15 mouse cellular contexts compared by ENCODE assay signal in genomic region chr14:23430006-23430405, GRCm38 (mm10).
DNase-seq lines count a peak whose midpoint lies in the region; ATAC-seq and TF ChIP-seq lines count a peak whose summit lies in the region.
"Had no signal": no experiment of that assay in that cellular context is flagged by ENCODE, and none has a peak within 500 bp of the region (broad histone marks: within the 10 kb centered on the region; RNA-seq: fewer than 3 reads in every experiment).

No protein-coding gene starts in this region.

- no peak overlapping the region for H3K27ac ChIP-seq in embryonic facial prominence, embryonic 13.5 days
- no peak overlapping the region for H3K27ac ChIP-seq in embryonic facial prominence, embryonic 10.5 days (replicated peaks)
- H3K27ac ChIP-seq in lung, postnatal 0 days (ENCODE audit: low read length), result no peak overlapping the region
- H3K27ac ChIP-seq in limb, embryonic 13.5 days, result peak overlapping the region; percentile 22; the same call in 1 of the 2 replicates
- H3K27ac ChIP-seq: forebrain, embryonic 13.5 days; heart, embryonic 13.5 days; hindbrain, embryonic 15.5 days had no signal

- no peak overlapping the region for H3K4me3 ChIP-seq in embryonic facial prominence, embryonic 13.5 days
- no peak overlapping the region for H3K4me3 ChIP-seq in embryonic facial prominence, embryonic 10.5 days
- H3K4me3 ChIP-seq in lung, postnatal 0 days (ENCODE audit: low read depth, low read length), result no peak overlapping the region
- no peak overlapping the region for H3K4me3 ChIP-seq in limb, embryonic 13.5 days
- H3K4me3 ChIP-seq: forebrain, embryonic 13.5 days; heart, embryonic 13.5 days; hindbrain, embryonic 15.5 days had no signal

- TF ChIP-seq CTCF in lung, postnatal 0 days (IDR thresholded peaks at IDR 0.05), result no peak

- H3K4me1 ChIP-seq in embryonic facial prominence, embryonic 13.5 days, result peaks cover 31% of the 10 kb centered on the region
- H3K4me1 ChIP-seq in embryonic facial prominence, embryonic 10.5 days, result peaks cover 9% of the 10 kb centered on the region
- H3K4me1 ChIP-seq in lung, postnatal 0 days (ENCODE audit: insufficient read depth, low read depth, low read length), result no peaks in the 10 kb centered on the region
- peaks cover 20% of the 10 kb centered on the region for H3K4me1 ChIP-seq in limb, embryonic 13.5 days
- H3K4me1 ChIP-seq: forebrain, embryonic 13.5 days; heart, embryonic 13.5 days; hindbrain, embryonic 15.5 days had no signal

- H3K9ac ChIP-seq in embryonic facial prominence, embryonic 13.5 days, result 0 out of 2 replicates have a peak overlapping the region, but pooled peaks have one; percentile 36
- H3K9ac ChIP-seq in lung, postnatal 0 days (replicated peaks; ENCODE audit: low read depth), result no peak overlapping the region
- H3K9ac ChIP-seq in limb, embryonic 13.5 days, result no peak overlapping the region
- H3K9ac ChIP-seq: forebrain, embryonic 13.5 days; forebrain, postnatal 0 days; heart, embryonic 13.5 days; hindbrain, embryonic 15.5 days had no signal

- H3K36me3 ChIP-seq in embryonic facial prominence, embryonic 13.5 days, result no peaks in the 10 kb centered on the region
- H3K36me3 ChIP-seq in embryonic facial prominence, embryonic 10.5 days (replicated peaks), result no peaks in the 10 kb centered on the region
- H3K36me3 ChIP-seq in lung, postnatal 0 days (ENCODE audit: insufficient read depth, low read length), result no peaks in the 10 kb centered on the region
- H3K36me3 ChIP-seq in limb, embryonic 13.5 days, result no peaks in the 10 kb centered on the region
- H3K36me3 ChIP-seq: heart, embryonic 13.5 days had no signal

- no peak overlapping the region for H3K4me2 ChIP-seq in embryonic facial prominence, embryonic 13.5 days
- no peak overlapping the region for H3K4me2 ChIP-seq in lung, postnatal 0 days (replicated peaks; ENCODE audit: low read depth, low read length)
- H3K4me2 ChIP-seq in limb, embryonic 13.5 days (replicated peaks), result no peak overlapping the region
- H3K4me2 ChIP-seq: forebrain, embryonic 13.5 days; heart, embryonic 13.5 days; hindbrain, embryonic 15.5 days had no signal

- no peaks in the 10 kb centered on the region for H3K9me3 ChIP-seq in embryonic facial prominence, embryonic 13.5 days
- no peaks in the 10 kb centered on the region for H3K9me3 ChIP-seq in embryonic facial prominence, embryonic 10.5 days
- no peaks in the 10 kb centered on the region for H3K9me3 ChIP-seq in lung, postnatal 0 days (ENCODE audit: low read length)
- no peaks in the 10 kb centered on the region for H3K9me3 ChIP-seq in limb, embryonic 13.5 days
- H3K9me3 ChIP-seq: forebrain, embryonic 13.5 days; heart, embryonic 13.5 days; hindbrain, embryonic 15.5 days had no signal

- TF ChIP-seq EP300 in lung, postnatal 0 days (IDR thresholded peaks at IDR 0.05), result no peak

- H3K27me3 ChIP-seq in embryonic facial prominence, embryonic 13.5 days, result no peaks in the 10 kb centered on the region
- no peaks in the 10 kb centered on the region; the same call in none of the 2 replicates for H3K27me3 ChIP-seq in embryonic facial prominence, embryonic 10.5 days (replicated peaks; ENCODE audit: low read depth, poor library complexity, severe bottlenecking)
- H3K27me3 ChIP-seq in lung, postnatal 0 days (replicated peaks; ENCODE audit: insufficient read depth, low read length), result no peaks in the 10 kb centered on the region
- no peaks in the 10 kb centered on the region for H3K27me3 ChIP-seq in limb, embryonic 13.5 days
- H3K27me3 ChIP-seq: forebrain, embryonic 13.5 days; heart, embryonic 13.5 days; hindbrain, embryonic 15.5 days had no signal

- ATAC-seq in embryonic facial prominence, embryonic 13.5 days (ENCODE audit: insufficient number of reproducible peaks, insufficient read depth, low FRiP score, low TSS enrichment, low read depth), result no peak
- no peak for ATAC-seq in lung, postnatal 0 days
- ATAC-seq in limb, embryonic 13.5 days (ENCODE audit: low FRiP score, low read depth), result no peak
- ATAC-seq: forebrain, embryonic 13.5 days; forebrain, postnatal 0 days; intestine, embryonic 16.5 days had no signal

- DNase-seq in adrenal gland, postnatal 10 days, result peak; percentile 39
- no peak for DNase-seq in adrenal gland, postnatal 4 days (ENCODE audit: low spot score in 2 of 2)
- no peak for DNase-seq in embryonic facial prominence, embryonic 10.5 days (ENCODE audit: low spot score)
- peak; percentile 7 for DNase-seq in lung, postnatal 10 days
- no peak for DNase-seq in lung, postnatal 0 days (ENCODE audit: low spot score)
- DNase-seq in testis, postnatal 14 days (ENCODE audit: low spot score), result no peak
- DNase-seq: forebrain, postnatal 0 days; heart, postnatal 36 days; kidney, adult 2 months had no signal

- WGBS in embryonic facial prominence, embryonic 13.5 days, result 78% methylated on average over 2 of the region's 2 CpGs
- 86% methylated on average over 2 of the region's 2 CpGs for WGBS in embryonic facial prominence, embryonic 10.5 days
- WGBS in lung, postnatal 0 days, result 62% methylated on average over 2 of the region's 2 CpGs
- 54% methylated on average over 2 of the region's 2 CpGs for WGBS in limb, embryonic 13.5 days

Comparison
In these comparisons a context has a peak if more than half of its experiments do, and no peak if none do; other contexts are left out.
1. DNase-seq: peak in adrenal gland, postnatal 10 days (single experiment) and lung, postnatal 10 days (single experiment); none in adrenal gland, postnatal 4 days (0 of 2), embryonic facial prominence, embryonic 10.5 days (single experiment), lung, postnatal 0 days (single experiment) and testis, postnatal 14 days (single experiment).